Mouse (Mus musculus) granulocyte monocyte progenitor cell, adult 5-6 weeks (primary cell): ENCODE measurements around the gene Slc2a9. TPM values are rescaled to one million over a fixed set of nuclear protein-coding genes. Genes with fewer than 3 reads are reported as not detected.

Experiments used
- ATAC-seq: replicated peaks from 2 replicates; pipeline ENCODE4 v1.8.0; 2016; ENCODE audit warnings: mild to moderate bottlenecking, moderate TSS enrichment, inconsistent platforms; ENCODE audit not compliant: poor library complexity, severe bottlenecking
- total RNA-seq, 2 experiments: library from RNA; stranded (forward) in 1 of 2; stranded (reverse) in 1 of 2; fragments of 200-712, 200-1000 nt in 1 of 2; fragments of >200 nt in 1 of 2; fragmentation: Nextera tagmentation in 1 of 2; gene quantifications; 2 replicates each; pipeline ENCODE4 v1.2.3; 2014 to 2017

Slc2a9 gene
- total RNA-seq, 2 experiments from 2014 or later = 8.4 to 13.6 TPM

DNA sequence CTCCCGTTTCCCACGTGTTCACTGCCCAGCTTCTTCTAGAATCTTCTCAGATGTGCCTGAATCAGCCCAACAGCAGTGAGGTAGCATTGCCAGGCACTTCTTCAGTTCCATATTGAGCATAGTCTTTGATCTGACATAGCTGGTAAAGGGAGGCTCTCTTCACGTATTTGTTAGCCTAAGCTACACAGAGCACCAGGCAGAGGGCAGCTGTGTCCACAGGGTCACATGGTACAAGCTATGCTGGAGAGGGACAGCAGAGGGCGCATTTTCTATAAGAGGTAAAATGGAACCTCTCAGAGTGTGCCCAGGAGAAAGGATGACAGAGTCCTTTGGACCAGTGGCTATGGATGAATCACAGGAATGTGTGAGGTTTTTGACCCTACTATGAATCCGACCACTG lies 194.1 kb downstream of the Slc2a9 start:
- peak; percentile 74 for ATAC-seq

DNA sequence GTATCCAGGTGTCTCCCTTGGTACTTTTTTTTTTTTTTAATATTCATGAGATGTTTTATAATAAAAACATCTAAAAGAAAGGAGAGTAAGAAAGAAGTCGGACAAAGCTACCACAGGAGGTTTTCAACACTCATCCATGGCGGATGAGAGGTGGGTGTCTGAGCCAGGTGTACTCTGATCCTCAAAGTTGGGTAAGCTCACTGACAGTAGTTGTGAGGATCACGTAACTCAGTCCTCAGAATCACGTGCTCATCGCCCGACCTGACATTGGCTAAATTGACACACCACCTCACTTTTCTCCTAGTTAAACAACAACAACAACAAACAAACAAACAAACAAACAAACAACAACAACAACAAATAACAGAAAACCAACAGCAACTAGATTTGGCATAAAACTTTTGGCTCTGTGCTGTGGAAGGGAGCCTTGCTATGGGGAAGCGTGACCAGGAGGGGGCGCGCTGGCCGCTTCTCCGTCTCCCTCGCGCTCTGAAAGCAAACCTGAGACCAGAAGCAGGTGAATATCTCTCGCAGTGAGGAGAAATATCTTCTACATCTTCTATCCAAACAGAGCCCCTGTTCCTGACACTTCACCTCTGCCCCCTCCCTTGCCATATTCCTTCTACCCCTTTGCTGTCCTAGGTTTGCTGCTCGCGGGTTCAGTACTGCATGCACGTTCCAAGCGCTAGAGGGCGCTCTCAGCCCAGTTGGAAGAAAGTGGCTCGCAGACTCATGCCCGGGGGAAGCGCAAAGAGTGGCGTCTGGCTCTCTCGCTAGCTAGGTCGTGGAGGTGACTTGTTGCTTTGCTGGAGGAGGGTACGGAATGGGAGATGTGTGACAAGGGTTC lies 195.5 kb downstream of the Slc2a9 start:
- ATAC-seq = peak; percentile 87

DNA sequence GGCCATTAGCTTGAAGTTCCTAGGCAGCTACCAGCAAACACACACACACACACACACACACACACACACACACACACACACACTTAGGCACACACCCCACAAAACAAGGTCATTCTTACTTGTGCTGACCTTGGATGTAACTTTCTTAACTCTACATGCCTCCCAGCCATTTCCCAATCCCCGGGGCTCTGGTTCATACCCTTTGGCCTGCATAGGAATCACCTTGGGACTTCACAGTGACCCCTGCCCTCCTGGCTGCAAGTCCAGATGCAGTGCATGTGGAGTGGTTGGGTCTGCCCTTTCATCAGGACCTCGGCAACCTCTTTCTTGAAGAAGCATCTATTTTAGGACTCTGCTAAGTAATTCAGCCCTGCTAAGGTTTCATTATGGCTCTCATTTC lies 197.7 kb downstream of the Slc2a9 start:
- no peak for ATAC-seq

DNA sequence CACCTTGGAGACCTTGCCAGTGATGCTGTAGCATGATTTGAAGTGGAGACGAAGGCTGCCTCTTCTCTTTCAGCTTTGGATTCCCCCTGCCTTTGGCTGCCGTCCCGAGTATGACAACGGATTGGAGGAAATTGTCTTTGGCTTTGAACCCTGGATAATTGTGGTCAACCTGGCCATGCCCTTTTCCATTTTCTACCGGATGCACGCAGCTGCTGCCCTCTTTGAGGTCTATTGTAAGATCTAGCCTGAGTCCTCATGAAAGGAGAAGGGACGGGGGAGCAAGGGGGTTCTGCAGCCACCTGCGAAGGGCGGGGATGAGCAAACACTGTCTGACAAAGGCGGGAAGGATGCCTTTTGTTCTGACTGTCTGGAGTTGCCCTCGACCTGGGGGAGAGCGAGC lies 200.3 kb downstream of the Slc2a9 start:
- no peak for ATAC-seq

DNA sequence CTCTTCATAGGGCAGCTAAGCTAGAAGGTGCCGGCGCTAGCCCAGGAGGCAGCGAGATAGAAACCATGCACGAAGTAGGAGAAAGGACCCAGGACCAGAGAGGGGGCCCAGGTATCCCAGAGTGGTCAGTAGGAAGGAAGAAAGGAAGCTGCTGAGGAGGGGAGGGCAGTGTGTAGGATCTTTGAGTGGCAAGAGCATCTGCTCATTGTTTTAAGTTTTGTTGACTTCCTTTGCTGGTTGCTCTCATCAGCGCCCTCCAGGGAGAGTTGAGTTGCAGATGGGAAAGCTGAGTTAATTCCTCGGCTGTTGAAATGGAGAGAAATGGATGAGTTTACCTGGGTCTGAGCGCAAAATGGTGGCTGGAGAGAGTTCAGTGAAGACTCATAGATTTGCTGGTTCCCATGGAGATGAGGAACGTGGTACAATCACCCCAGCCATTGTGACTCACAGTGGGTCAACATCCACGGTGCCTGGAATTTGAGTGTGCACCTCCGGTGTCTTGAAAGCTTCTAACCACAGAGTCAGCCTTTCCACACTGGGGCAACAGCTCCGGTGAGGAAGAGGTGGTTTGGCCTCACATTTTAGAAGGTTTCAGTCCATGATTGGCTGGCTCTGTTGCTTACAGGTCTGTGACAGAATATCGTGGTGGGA lies 201.1 kb downstream of the Slc2a9 start:
- no peak for ATAC-seq

Other genes starting within 250 kb of the Slc2a9 start
- gene Tmem128, start 243.0 kb downstream of the Slc2a9 start, total RNA-seq (2014; fragmentation: Nextera tagmentation) = 38.4 and 40.5 TPM in 2 replicates
- 31.4 and 36.8 TPM in 2 replicates for gene Tmem128, start 243.0 kb downstream of the Slc2a9 start, total RNA-seq (2017)
- not detected in 2 replicates for gene Otop1, start 227.2 kb downstream of the Slc2a9 start, total RNA-seq (2014; fragmentation: Nextera tagmentation)
- not detected in 2 replicates for gene Otop1, start 227.2 kb downstream of the Slc2a9 start, total RNA-seq (2017)
- gene Drd5, start 183.8 kb downstream of the Slc2a9 start, total RNA-seq (2014; fragmentation: Nextera tagmentation) = not detected in 2 replicates
- not detected in 2 replicates for gene Drd5, start 183.8 kb downstream of the Slc2a9 start, total RNA-seq (2017)
- gene Wdr1, start 60.1 kb upstream of the Slc2a9 start, total RNA-seq (2014; fragmentation: Nextera tagmentation) = 120 and 160 TPM in 2 replicates
- gene Wdr1, start 60.1 kb upstream of the Slc2a9 start, total RNA-seq (2017) = 210 and 235 TPM in 2 replicates
- 5.5 and 12.3 TPM in 2 replicates for gene Zfp518b, start 181.7 kb upstream of the Slc2a9 start, total RNA-seq (2014; fragmentation: Nextera tagmentation)
- gene Zfp518b, start 181.7 kb upstream of the Slc2a9 start, total RNA-seq (2017) = 6.3 and 8.2 TPM in 2 replicates